Comparison of ENCODE assay signal across 24 mouse cellular contexts in genomic region chr2:174548776-174549175, GRCm38 (mm10).
A peak's percentile ranks its signal among the peaks of the same experiment; 100 is the strongest.
DNase-seq lines count a peak whose midpoint lies in the region; ATAC-seq lines count a peak whose summit lies in the region.
"Had no signal": no experiment of that assay in that cellular context is flagged by ENCODE, and none has a peak within 500 bp of the region (broad histone marks: within the 10 kb centered on the region; RNA-seq: fewer than 3 reads in every experiment).

No protein-coding gene starts in this region.

- H3K9me3 ChIP-seq in liver, embryonic 12.5 days (replicated peaks): no peaks in the 10 kb centered on the region
- H3K9me3 ChIP-seq in liver, embryonic 16.5 days (replicated peaks; ENCODE audit: control insufficient read depth, low read length): no peaks in the 10 kb centered on the region
- H3K9me3 ChIP-seq in heart, embryonic 12.5 days (replicated peaks): no peaks in the 10 kb centered on the region
- H3K9me3 ChIP-seq: embryonic facial prominence, embryonic 10.5 days; embryonic facial prominence, embryonic 13.5 days; forebrain, embryonic 10.5 days; forebrain, embryonic 13.5 days; heart, embryonic 10.5 days; hindbrain, embryonic 12.5 days; hindbrain, embryonic 15.5 days had no signal

- H3K4me3 ChIP-seq in liver, embryonic 12.5 days: no peak overlapping the region
- H3K4me3 ChIP-seq in liver, embryonic 16.5 days (ENCODE audit: low read depth, low read length): no peak overlapping the region
- H3K4me3 ChIP-seq in heart, embryonic 12.5 days: no peak overlapping the region
- H3K4me3 ChIP-seq: embryonic facial prominence, embryonic 10.5 days; embryonic facial prominence, embryonic 13.5 days; forebrain, embryonic 10.5 days; forebrain, embryonic 13.5 days; heart, adult 2 months; heart, embryonic 10.5 days; hindbrain, embryonic 12.5 days; hindbrain, embryonic 15.5 days had no signal

- H3K4me1 ChIP-seq in liver, embryonic 12.5 days: no peaks in the 10 kb centered on the region
- no peaks in the 10 kb centered on the region; the same call in 1 of the 2 replicates for H3K4me1 ChIP-seq in liver, embryonic 16.5 days (ENCODE audit: control insufficient read depth, low read depth, low read length)
- H3K4me1 ChIP-seq in heart, embryonic 12.5 days (replicated peaks): no peaks in the 10 kb centered on the region
- H3K4me1 ChIP-seq: embryonic facial prominence, embryonic 13.5 days; forebrain, embryonic 10.5 days; forebrain, embryonic 13.5 days; heart, embryonic 10.5 days; hindbrain, embryonic 12.5 days; hindbrain, embryonic 15.5 days had no signal

- ATAC-seq in erythroblast, adult 5-6 weeks (replicated peaks; ENCODE audit: low FRiP score, poor library complexity, severe bottlenecking): 0 out of 2 replicates have a peak, but pooled peaks have one; percentile 47
- 0 out of 2 replicates have a peak, but pooled peaks have one; percentile 40 for ATAC-seq in liver, embryonic 12.5 days
- peak; percentile 55; the same call in 1 of the 2 replicates for ATAC-seq in liver, embryonic 16.5 days (ENCODE audit: low read depth)
- no peak for ATAC-seq in heart, embryonic 12.5 days (ENCODE audit: insufficient number of reproducible peaks, low FRiP score)
- ATAC-seq: activated CD4-positive, CD25-positive, alpha-beta regulatory T cell, adult 4 months; forebrain, embryonic 13.5 days; forebrain, embryonic 16.5 days had no signal

- H3K9ac ChIP-seq in liver, embryonic 12.5 days: no peak overlapping the region
- no peak overlapping the region for H3K9ac ChIP-seq in liver, embryonic 16.5 days (ENCODE audit: low read depth, low read length)
- no peak overlapping the region for H3K9ac ChIP-seq in heart, embryonic 12.5 days
- H3K9ac ChIP-seq: embryonic facial prominence, embryonic 13.5 days; forebrain, embryonic 13.5 days; hindbrain, embryonic 12.5 days; hindbrain, embryonic 15.5 days had no signal

- H3K27ac ChIP-seq in liver, embryonic 12.5 days: no peak overlapping the region
- no peak overlapping the region for H3K27ac ChIP-seq in liver, embryonic 16.5 days (ENCODE audit: low read length)
- no peak overlapping the region for H3K27ac ChIP-seq in heart, embryonic 12.5 days (ENCODE audit: poor library complexity, severe bottlenecking)
- H3K27ac ChIP-seq: embryonic facial prominence, embryonic 10.5 days; embryonic facial prominence, embryonic 13.5 days; forebrain, embryonic 10.5 days; forebrain, embryonic 13.5 days; heart, adult 2 months; heart, embryonic 10.5 days; hindbrain, embryonic 12.5 days; hindbrain, embryonic 15.5 days had no signal

- WGBS in liver, embryonic 12.5 days (ENCODE audit: insufficient replicate concordance): 63% methylated on average over 4 of the region's 4 CpGs
- 44% methylated on average over 4 of the region's 4 CpGs for WGBS in liver, embryonic 16.5 days (ENCODE audit: insufficient replicate concordance)
- 77% methylated on average over 4 of the region's 4 CpGs for WGBS in heart, embryonic 12.5 days

- no peak overlapping the region for H3K4me2 ChIP-seq in liver, embryonic 12.5 days
- no peak overlapping the region for H3K4me2 ChIP-seq in liver, embryonic 16.5 days (ENCODE audit: low read depth, low read length)
- no peak overlapping the region for H3K4me2 ChIP-seq in heart, embryonic 12.5 days
- H3K4me2 ChIP-seq: embryonic facial prominence, embryonic 13.5 days; forebrain, embryonic 13.5 days; hindbrain, embryonic 12.5 days; hindbrain, embryonic 15.5 days had no signal

- peak; percentile 47 for DNase-seq in adrenal gland, postnatal 14 days
- no peak for DNase-seq in adrenal gland, adult 8-10 months
- DNase-seq in right cerebral cortex, postnatal 36 days (ENCODE audit: low spot score in 2 of 2): no peak
- DNase-seq in cerebellum, adult 11 months: no peak
- DNase-seq: cerebellum, adult 2 months; cerebellum, adult 9-11 months; cerebellum, postnatal 36 days; embryo, embryonic 11 days; gastrocnemius, postnatal 10 days; gastrocnemius, postnatal 36 days; heart, adult 2 months had no signal

- H3K36me3 ChIP-seq in liver, embryonic 12.5 days: no peaks in the 10 kb centered on the region
- no peaks in the 10 kb centered on the region for H3K36me3 ChIP-seq in liver, embryonic 16.5 days (ENCODE audit: control insufficient read depth, insufficient read depth)
- no peaks in the 10 kb centered on the region for H3K36me3 ChIP-seq in heart, embryonic 12.5 days
- H3K36me3 ChIP-seq: embryonic facial prominence, embryonic 10.5 days; embryonic facial prominence, embryonic 13.5 days; forebrain, embryonic 10.5 days; heart, embryonic 10.5 days; hindbrain, embryonic 12.5 days; hindbrain, embryonic 15.5 days had no signal

- no peaks in the 10 kb centered on the region for H3K27me3 ChIP-seq in liver, embryonic 12.5 days (replicated peaks)
- no peaks in the 10 kb centered on the region for H3K27me3 ChIP-seq in liver, embryonic 16.5 days (ENCODE audit: control insufficient read depth, insufficient read depth, low read depth, low read length)
- no peaks in the 10 kb centered on the region for H3K27me3 ChIP-seq in heart, embryonic 12.5 days (replicated peaks)
- H3K27me3 ChIP-seq: embryonic facial prominence, embryonic 13.5 days; forebrain, embryonic 13.5 days; hindbrain, embryonic 12.5 days; hindbrain, embryonic 15.5 days had no signal
